Mouse (Mus musculus) kidney, embryonic 16.5 days (tissue): Measurements from ENCODE around the gene Naaladl2. TPM values are rescaled to one million over a fixed set of nuclear protein-coding genes. Genes with fewer than 3 reads are reported as not detected.

Source experiments
- ATAC-seq: fragments of 200-750 bp; cut with Nextera tagmentation; 2 replicates; pipeline ENCODE4 v1.8.0; 2017; ENCODE audit warnings: moderate TSS enrichment; ENCODE audit not compliant: low FRiP score, low TSS enrichment
- H3K27ac ChIP-seq: fragments of 300-500 bp; sonication (generic); 2 replicates; pipeline ENCODE4 v1.5.1; 2014; ENCODE audit warnings: low read length
- H3K27me3 ChIP-seq: fragments of 300-500 bp; sonication (generic); 2 replicates; pipeline ENCODE4 v1.6.1; 2014; ENCODE audit warnings: low read length, control low read depth, mixed read lengths; ENCODE audit not compliant: insufficient read depth
- H3K36me3 ChIP-seq: fragments of 300-500 bp; sonication (generic); 2 replicates; pipeline ENCODE4 v1.6.1; 2014; ENCODE audit warnings: low read length, control low read depth, mixed read lengths; ENCODE audit not compliant: insufficient read depth
- H3K4me1 ChIP-seq: fragments of 300-500 bp; sonication (generic); 2 replicates; pipeline ENCODE4 v1.6.1; 2014; ENCODE audit warnings: low read length, control low read depth, mixed read lengths; ENCODE audit not compliant: insufficient read depth
- H3K4me2 ChIP-seq: fragments of 300-500 bp; sonication (generic); replicated peaks from 2 replicates; pipeline ENCODE4 v1.6.1; 2014; ENCODE audit warnings: low read depth, low read length
- H3K4me3 ChIP-seq: fragments of 300-500 bp; sonication (generic); 2 replicates; pipeline ENCODE4 v1.5.1; 2014; ENCODE audit warnings: mild to moderate bottlenecking, low read length
- H3K9ac ChIP-seq: fragments of 300-500 bp; sonication (generic); replicated peaks from 2 replicates; pipeline ENCODE4 v1.6.1; 2014; ENCODE audit warnings: low read length
- H3K9me3 ChIP-seq: fragments of 300-500 bp; sonication (generic); 2 replicates; pipeline ENCODE4 v1.6.1; 2016; ENCODE audit warnings: low read length, control low read depth
- WGBS: fragments of 180-500 bp; shearing (Covaris S2); extraction: QIAGEN DNeasy Blood & Tissue Kit; methylation state at CpG from one replicate; pipeline ENCODE4 v1.1.7; 2014; 5-methylcytosine and 5-hydroxymethylcytosine counted together
- polyA plus RNA-seq: library from polyadenylated mRNA; unstranded; fragments of >200 nt; fragmentation: Nextera tagmentation; extraction: Ambion mirVana; gene quantifications from 2 replicates; pipeline ENCODE4 v1.2.1, GENCODE M21; 2015

Gene Naaladl2
- polyA plus RNA-seq, 1 experiment from 2014 or later, result 3.3 TPM

- Histone ChIP-seq H3K4me1 (no peaks in the 10 kb centered on the region), H3K36me3 (no peaks in the 10 kb centered on the region), H3K9ac (no peak overlapping the region), H3K9me3 (no peaks in the 10 kb centered on the region), H3K4me3 (no peak overlapping the region), H3K27me3 (no peaks in the 10 kb centered on the region), H3K27ac (peak overlapping the region; percentile 66; the same call in 1 of the 2 replicates), H3K4me2 (0 out of 2 replicates have a peak overlapping the region, but pooled peaks have one; percentile 8)
- ATAC-seq, result peak; percentile 82; the same call in 1 of the 2 replicates
- 45% methylated on average over 5 of the region's 5 CpGs for WGBS
Measured at GRCm38 (mm10) chr3:23937299-23937698, 1206.8 kb downstream of the Naaladl2 start.

GRCm38 (mm10) chr3:23928097-23928496 is 1216.0 kb downstream of the Naaladl2 start:
- ATAC-seq, result no peak
- no peaks in the 10 kb centered on the region for H3K4me1 ChIP-seq
- WGBS, result 64% methylated on average over 4 of the region's 4 CpGs
- H3K4me2 ChIP-seq, result no peak overlapping the region
- no peaks in the 10 kb centered on the region for H3K36me3 ChIP-seq
- no peaks in the 10 kb centered on the region for H3K27me3 ChIP-seq
- no peak overlapping the region for H3K4me3 ChIP-seq
- no peak overlapping the region for H3K9ac ChIP-seq
- H3K27ac ChIP-seq, result no peak overlapping the region
- H3K9me3 ChIP-seq, result no peaks in the 10 kb centered on the region

- H3K9me3 ChIP-seq, result no peaks in the 10 kb centered on the region
- no peak overlapping the region for H3K4me3 ChIP-seq
- 72% methylated on average over 1 of the region's 1 CpGs for WGBS
- H3K27ac ChIP-seq, result no peak overlapping the region
- ATAC-seq, result no peak
- no peak overlapping the region for H3K4me2 ChIP-seq
- no peaks in the 10 kb centered on the region for H3K4me1 ChIP-seq
- H3K9ac ChIP-seq, result no peak overlapping the region
- no peaks in the 10 kb centered on the region for H3K36me3 ChIP-seq
- no peaks in the 10 kb centered on the region for H3K27me3 ChIP-seq
Measured at GRCm38 (mm10) chr3:23907682-23908081, 1236.4 kb downstream of the Naaladl2 start.

GRCm38 (mm10) chr3:23865688-23866087 is 1278.4 kb downstream of the Naaladl2 start:
- no peaks in the 10 kb centered on the region for H3K27me3 ChIP-seq
- H3K27ac ChIP-seq, result no peak overlapping the region
- 85% methylated on average over 1 of the region's 1 CpGs for WGBS
- no peak overlapping the region for H3K9ac ChIP-seq
- H3K4me3 ChIP-seq, result no peak overlapping the region
- no peaks in the 10 kb centered on the region for H3K9me3 ChIP-seq
- no peak for ATAC-seq
- no peak overlapping the region for H3K4me2 ChIP-seq
- H3K4me1 ChIP-seq, result no peaks in the 10 kb centered on the region
- no peaks in the 10 kb centered on the region for H3K36me3 ChIP-seq

DNA sequence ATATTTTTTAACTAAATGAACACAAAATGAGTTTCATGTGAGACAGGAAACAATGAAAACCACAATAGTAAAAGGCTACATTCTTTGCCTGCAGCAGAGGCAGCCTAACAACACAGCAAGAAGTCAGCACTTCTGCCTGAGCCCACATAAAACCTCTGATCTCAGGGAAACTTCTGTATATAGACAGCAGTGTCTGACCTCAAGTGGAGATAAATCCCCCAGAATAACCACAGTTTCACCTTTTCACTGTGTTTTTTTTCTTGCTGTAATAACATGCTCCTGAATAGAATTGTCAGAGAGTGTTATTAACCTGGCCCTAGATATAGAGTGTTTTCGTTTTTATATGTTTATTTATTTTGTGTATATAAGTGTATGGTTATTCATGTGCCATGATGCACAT is 1286.8 kb downstream of the Naaladl2 start:
- H3K9me3 ChIP-seq, result no peaks in the 10 kb centered on the region
- H3K4me3 ChIP-seq, result no peak overlapping the region
- no peak overlapping the region for H3K9ac ChIP-seq
- H3K27ac ChIP-seq, result no peak overlapping the region
- H3K36me3 ChIP-seq, result no peaks in the 10 kb centered on the region
- no peak overlapping the region for H3K4me2 ChIP-seq
- no peaks in the 10 kb centered on the region for H3K4me1 ChIP-seq
- no peak for ATAC-seq
- 49% methylated on average over 1 of the region's 1 CpGs for WGBS
- no peaks in the 10 kb centered on the region for H3K27me3 ChIP-seq

DNA sequence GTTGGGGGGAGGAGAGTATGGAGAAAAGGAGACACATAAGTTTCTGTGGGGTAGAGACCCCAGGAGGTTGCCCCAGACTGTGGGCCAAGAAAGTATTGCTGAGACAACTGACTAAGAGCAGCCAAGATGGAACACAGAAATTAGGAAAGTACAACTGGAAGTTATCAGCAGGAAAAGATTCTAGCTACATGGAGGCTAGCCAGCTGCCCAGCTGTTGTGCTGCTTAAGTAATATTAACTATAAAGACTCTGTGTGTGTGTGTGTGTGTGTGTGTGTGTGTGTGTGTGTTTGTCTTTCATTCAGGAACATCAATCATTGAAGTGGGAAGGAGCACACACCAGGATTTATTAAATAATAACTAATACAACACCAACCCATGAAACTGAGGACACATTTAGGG is 1326.5 kb downstream of the Naaladl2 start:
- no peak overlapping the region for H3K27ac ChIP-seq
- no peaks in the 10 kb centered on the region for H3K4me1 ChIP-seq
- H3K4me3 ChIP-seq, result no peak overlapping the region
- ATAC-seq, result no peak
- H3K36me3 ChIP-seq, result no peaks in the 10 kb centered on the region
- no peaks in the 10 kb centered on the region for H3K9me3 ChIP-seq
- H3K4me2 ChIP-seq, result no peak overlapping the region
- no peaks in the 10 kb centered on the region for H3K27me3 ChIP-seq
- H3K9ac ChIP-seq, result no peak overlapping the region

DNA sequence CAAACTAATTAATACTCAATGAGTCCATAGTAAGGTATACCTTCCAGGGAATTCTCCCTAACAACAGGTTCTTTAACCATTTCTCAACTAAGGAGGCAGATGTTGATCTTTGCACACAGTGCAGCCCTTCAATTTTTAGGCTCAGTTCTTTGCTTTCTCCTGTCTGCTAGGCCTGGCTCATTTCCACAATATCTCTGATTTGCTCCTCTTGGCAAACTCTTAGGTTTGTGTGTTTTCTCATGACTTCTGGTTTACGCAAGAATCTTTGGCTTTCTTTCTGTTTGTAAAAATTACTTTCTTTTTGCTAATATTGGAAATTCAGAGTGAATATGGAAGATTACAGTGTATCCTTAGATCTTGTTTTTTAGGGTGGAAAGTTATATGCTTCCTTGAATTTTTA is 1385.3 kb downstream of the Naaladl2 start:
- Histone ChIP-seq H3K9me3 (no peaks in the 10 kb centered on the region), H3K4me3 (no peak overlapping the region), H3K9ac (no peak overlapping the region), H3K27me3 (no peaks in the 10 kb centered on the region), H3K4me1 (no peaks in the 10 kb centered on the region), H3K36me3 (no peaks in the 10 kb centered on the region), H3K27ac (no peak overlapping the region), H3K4me2 (no peak overlapping the region)
- WGBS, result 86% methylated on average over 1 of the region's 1 CpGs
- ATAC-seq, result no peak
